Mouse (Mus musculus): Measurements from ENCODE around the gene Slc15a5. TPM values are rescaled to one million over a fixed set of nuclear protein-coding genes. Genes with fewer than 3 reads are reported as not detected.

Gene Slc15a5
- polyA plus RNA-seq, 1 experiment = not detected

GRCm38 (mm10) chr6:137982195-137982737 is 97.5 kb downstream of the Slc15a5 start:
- Histone ChIP-seq H3K36me3 (ENCODE audit: control insufficient read depth, insufficient read depth, low read length) (no peaks in the 10 kb centered on the region), H3K27ac (ENCODE audit: insufficient read depth, low read depth, low read length) (no peak overlapping the region), H3K4me3 (ENCODE audit: insufficient read depth, low read depth, low read length) (no peak overlapping the region), H3K27me3 (replicated peaks; ENCODE audit: control insufficient read depth, insufficient read depth, low read length) (no peaks in the 10 kb centered on the region), H3K4me1 (ENCODE audit: control insufficient read depth, insufficient read depth, low read length) (no peaks in the 10 kb centered on the region)
- no peak for DNase-seq
- WGBS = 44% methylated on average over 19 of the region's 19 CpGs
- no peak for TF ChIP-seq CTCF (conservative IDR thresholded peaks at IDR 0.05; ENCODE audit: insufficient read depth, insufficient read length, low read depth, low read length)
- no peak for TF ChIP-seq POLR2A (IDR thresholded peaks at IDR 0.05; ENCODE audit: low read depth, low read length)

GRCm38 (mm10) chr6:137980905-137981696 is 98.6 kb downstream of the Slc15a5 start:
- Histone ChIP-seq H3K27me3 (replicated peaks; ENCODE audit: control insufficient read depth, insufficient read depth, low read length) (no peaks in the 10 kb centered on the region), H3K27ac (ENCODE audit: insufficient read depth, low read depth, low read length) (no peak overlapping the region), H3K4me3 (ENCODE audit: insufficient read depth, low read depth, low read length) (no peak overlapping the region), H3K4me1 (ENCODE audit: control insufficient read depth, insufficient read depth, low read length) (no peaks in the 10 kb centered on the region), H3K36me3 (ENCODE audit: control insufficient read depth, insufficient read depth, low read length) (no peaks in the 10 kb centered on the region)
- 73% methylated on average over 10 of the region's 10 CpGs for WGBS
- no peak for DNase-seq
- TF ChIP-seq POLR2A (IDR thresholded peaks at IDR 0.05; ENCODE audit: low read depth, low read length) (no peak), CTCF (conservative IDR thresholded peaks at IDR 0.05; ENCODE audit: insufficient read depth, insufficient read length, low read depth, low read length) (no peak)

- H3K4me3 ChIP-seq (ENCODE audit: insufficient read depth, low read depth, low read length) = no peak overlapping the region
- DNase-seq = no peak
- H3K36me3 ChIP-seq (ENCODE audit: control insufficient read depth, insufficient read depth, low read length) = no peaks in the 10 kb centered on the region
- TF ChIP-seq CTCF (conservative IDR thresholded peaks at IDR 0.05; ENCODE audit: insufficient read depth, insufficient read length, low read depth, low read length) = no peak
- no peak for TF ChIP-seq POLR2A (IDR thresholded peaks at IDR 0.05; ENCODE audit: low read depth, low read length)
- H3K4me1 ChIP-seq (ENCODE audit: control insufficient read depth, insufficient read depth, low read length) = no peaks in the 10 kb centered on the region
- WGBS = 84% methylated on average over 8 of the region's 8 CpGs
- no peak overlapping the region for H3K27ac ChIP-seq (ENCODE audit: insufficient read depth, low read depth, low read length)
- no peaks in the 10 kb centered on the region for H3K27me3 ChIP-seq (replicated peaks; ENCODE audit: control insufficient read depth, insufficient read depth, low read length)
These were observed 99.3 kb downstream of the Slc15a5 start for GRCm38 (mm10) chr6:137980413-137980812.

- no peak for TF ChIP-seq CTCF (conservative IDR thresholded peaks at IDR 0.05; ENCODE audit: insufficient read depth, insufficient read length, low read depth, low read length)
- TF ChIP-seq POLR2A (IDR thresholded peaks at IDR 0.05; ENCODE audit: low read depth, low read length) = no peak
- Histone ChIP-seq H3K4me3 (ENCODE audit: insufficient read depth, low read depth, low read length) (no peak overlapping the region), H3K27me3 (replicated peaks; ENCODE audit: control insufficient read depth, insufficient read depth, low read length) (no peaks in the 10 kb centered on the region), H3K36me3 (ENCODE audit: control insufficient read depth, insufficient read depth, low read length) (no peaks in the 10 kb centered on the region), H3K4me1 (ENCODE audit: control insufficient read depth, insufficient read depth, low read length) (no peaks in the 10 kb centered on the region), H3K27ac (ENCODE audit: insufficient read depth, low read depth, low read length) (no peak overlapping the region)
- WGBS = 67% methylated on average over 12 of the region's 12 CpGs
- DNase-seq = no peak
These were observed 99.9 kb downstream of the Slc15a5 start for GRCm38 (mm10) chr6:137979802-137980201.

- no peaks in the 10 kb centered on the region for H3K4me1 ChIP-seq (ENCODE audit: control insufficient read depth, insufficient read depth, low read length)
- 99% methylated on average over 3 of the region's 3 CpGs for WGBS
- TF ChIP-seq CTCF (conservative IDR thresholded peaks at IDR 0.05; ENCODE audit: insufficient read depth, insufficient read length, low read depth, low read length) = no peak
- TF ChIP-seq POLR2A (IDR thresholded peaks at IDR 0.05; ENCODE audit: low read depth, low read length) = no peak
These were observed 103.7 kb downstream of the Slc15a5 start for GRCm38 (mm10) chr6:137976021-137976420.

GRCm38 (mm10) chr6:137963703-137964102 is 116.0 kb downstream of the Slc15a5 start:
- no peaks in the 10 kb centered on the region for H3K36me3 ChIP-seq (ENCODE audit: control insufficient read depth, insufficient read depth, low read length)

More at GRCm38 (mm10) chr6:137976021-137976420, 103.7 kb downstream of the Slc15a5 start:
- Histone ChIP-seq H3K36me3 (ENCODE audit: control insufficient read depth, insufficient read depth, low read length) (no peaks in the 10 kb centered on the region), H3K4me3 (ENCODE audit: insufficient read depth, low read depth, low read length) (no peak overlapping the region), H3K27me3 (replicated peaks; ENCODE audit: control insufficient read depth, insufficient read depth, low read length) (no peaks in the 10 kb centered on the region), H3K27ac (ENCODE audit: insufficient read depth, low read depth, low read length) (no peak overlapping the region)
- DNase-seq = no peak

GRCm38 (mm10) chr6:137962836-137963235 is 116.9 kb downstream of the Slc15a5 start:
- H3K27me3 ChIP-seq (replicated peaks; ENCODE audit: control insufficient read depth, insufficient read depth, low read length) = no peaks in the 10 kb centered on the region
- TF ChIP-seq POLR2A (IDR thresholded peaks at IDR 0.05; ENCODE audit: low read depth, low read length) (no peak), CTCF (conservative IDR thresholded peaks at IDR 0.05; ENCODE audit: insufficient read depth, insufficient read length, low read depth, low read length) (no peak)
- no peak overlapping the region for H3K27ac ChIP-seq (ENCODE audit: insufficient read depth, low read depth, low read length)
- 47% methylated on average over 4 of the region's 4 CpGs for whole genome bisulfite sequencing
- H3K36me3 ChIP-seq (ENCODE audit: control insufficient read depth, insufficient read depth, low read length) = no peaks in the 10 kb centered on the region
- peak; percentile 14 for DNase-seq
- H3K4me3 ChIP-seq (ENCODE audit: insufficient read depth, low read depth, low read length) = no peak overlapping the region
- no peaks in the 10 kb centered on the region for H3K4me1 ChIP-seq (ENCODE audit: control insufficient read depth, insufficient read depth, low read length)

More at GRCm38 (mm10) chr6:137963703-137964102, 116.0 kb downstream of the Slc15a5 start:
- TF ChIP-seq POLR2A (IDR thresholded peaks at IDR 0.05; ENCODE audit: low read depth, low read length) (no peak), CTCF (conservative IDR thresholded peaks at IDR 0.05; ENCODE audit: insufficient read depth, insufficient read length, low read depth, low read length) (no peak)
- WGBS = 69% methylated on average over 7 of the region's 7 CpGs
- no peak for DNase-seq
- no peak overlapping the region for H3K4me3 ChIP-seq (ENCODE audit: insufficient read depth, low read depth, low read length)
- H3K27me3 ChIP-seq (replicated peaks; ENCODE audit: control insufficient read depth, insufficient read depth, low read length) = no peaks in the 10 kb centered on the region
- no peak overlapping the region for H3K27ac ChIP-seq (ENCODE audit: insufficient read depth, low read depth, low read length)
- H3K4me1 ChIP-seq (ENCODE audit: control insufficient read depth, insufficient read depth, low read length) = no peaks in the 10 kb centered on the region
